Mouse (Mus musculus) G1E-ER4 (cell line): ENCODE results near the gene Lrrc41. TPM values are rescaled to one million over a fixed set of nuclear protein-coding genes. Genes with fewer than 3 reads are reported as not detected.
A peak's percentile ranks its signal among the peaks of the same experiment; 100 is the strongest.

Experiments used
- GATA1 ChIP-seq: IDR thresholded peaks from one replicate; pipeline ENCODE4 v1.8.0; 2012; ENCODE audit warnings: low read length, inconsistent platforms
- polyA plus RNA-seq: library from polyadenylated mRNA; stranded (reverse); fragments of >175 nt; gene quantifications from 2 replicates; pipeline ENCODE4 v1.2.3, GENCODE M21; 2012

The Lrrc41 gene
- polyA plus RNA-seq, 1 experiment = 37.6 TPM

- no peak for TF ChIP-seq GATA1
Observed at GRCm38 (mm10) chr4:116073146-116073545, 1.9 kb upstream of the Lrrc41 start.

GRCm38 (mm10) chr4:116074145-116074675, 859 bp upstream of the Lrrc41 start:
- TF ChIP-seq GATA1 = no peak

GRCm38 (mm10) chr4:116075631-116076368, 731 bp downstream of the Lrrc41 start:
- TF ChIP-seq GATA1 = no peak

GRCm38 (mm10) chr4:116076369-116077231, 1.5 kb downstream of the Lrrc41 start:
- TF ChIP-seq GATA1 = no peak

- TF ChIP-seq GATA1 = no peak
Observed at GRCm38 (mm10) chr4:116077240-116078095, 2.4 kb downstream of the Lrrc41 start.

GRCm38 (mm10) chr4:116088510-116089249, 13.6 kb downstream of the Lrrc41 start:
- TF ChIP-seq GATA1 = no peak

GRCm38 (mm10) chr4:116096291-116096690, 21.2 kb downstream of the Lrrc41 start:
- no peak for TF ChIP-seq GATA1

GRCm38 (mm10) chr4:116097211-116097610, 22.1 kb downstream of the Lrrc41 start:
- TF ChIP-seq GATA1 = no peak

GRCm38 (mm10) chr4:116100959-116101358, 25.9 kb downstream of the Lrrc41 start:
- TF ChIP-seq GATA1 = peak; percentile 93

- no peak for TF ChIP-seq GATA1
Observed at GRCm38 (mm10) chr4:116105278-116105677, 30.2 kb downstream of the Lrrc41 start.

- no peak for TF ChIP-seq GATA1
Observed at GRCm38 (mm10) chr4:116110695-116111094, 35.6 kb downstream of the Lrrc41 start.

- TF ChIP-seq GATA1 = no peak
Observed at GRCm38 (mm10) chr4:116111486-116111885, 36.4 kb downstream of the Lrrc41 start.

GRCm38 (mm10) chr4:116122762-116123161, 47.7 kb downstream of the Lrrc41 start:
- TF ChIP-seq GATA1 = no peak
